Mouse (Mus musculus) liver, postnatal 0 days (tissue): ENCODE measurements around the gene Tex38.

ENCODE experiments used
- CTCF ChIP-seq: sonication (generic); IDR thresholded peaks from 2 replicates; pipeline ENCODE4 v1.5.1; 2016; ENCODE audit warnings: antibody characterized with exemption, low read depth
- EP300 ChIP-seq: IDR thresholded peaks from 2 replicates; pipeline ENCODE4 v1.6.1; 2016; ENCODE audit warnings: antibody characterized with exemption, low read depth, mild to moderate bottlenecking

DNA sequence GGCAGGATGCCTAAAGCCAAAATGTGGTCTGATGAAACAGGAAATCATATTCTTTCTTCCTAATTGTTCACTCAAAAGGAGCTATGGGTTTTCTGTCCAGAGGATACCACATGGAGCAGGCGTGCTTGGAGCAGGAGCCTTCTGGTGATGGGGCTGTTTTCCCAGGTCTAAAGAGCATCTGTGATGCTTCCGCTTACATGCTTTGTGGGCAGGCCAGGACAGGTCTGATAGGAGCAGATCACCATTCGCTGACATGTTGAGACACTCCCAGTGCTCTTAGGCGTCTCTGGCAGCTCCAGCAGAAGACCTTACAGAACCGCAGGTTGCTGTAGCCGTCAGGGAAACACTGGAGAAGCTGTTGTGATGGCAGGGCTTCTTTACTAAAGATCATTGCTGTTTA is 5.8 kb downstream of the Tex38 start:
- TF ChIP-seq CTCF (no peak), EP300 (no peak)
